Mouse (Mus musculus) layer of hippocampus, adult 18-20 months (tissue): Measurements from ENCODE around the gene Atp2b1. TPM values are rescaled to one million over a fixed set of nuclear protein-coding genes. Genes with fewer than 3 reads are reported as not detected.

ENCODE experiments used
- DNase-seq, 2 experiments: peaks; one replicate each; pipeline ENCODE4 v3.0.0; 2022; ENCODE audit warnings: low spot score in 2 of 2
- long read RNA-seq: library from polyadenylated mRNA; stranded (forward); transcript quantifications from one replicate; pipeline ENCODE4 v2.0.0, GENCODE M21; 2021
- total RNA-seq, 2 experiments: library from RNA; stranded (reverse); gene quantifications; 2 replicates each; pipeline ENCODE4 v1.2.3; 2021

Atp2b1 gene
- 1,000 to 10,000 TPM in 1 of 2 experiments, 100 to 1,000 TPM in 1; 905 to 1,057 TPM for total RNA-seq
- long read RNA-seq, full-length matches to known transcripts: 6 of 384 reads
- long read RNA-seq, partial matches to known transcripts: 81 of 384 reads
- long read RNA-seq, other reads (novel, unspliced or antisense): 297 of 384 reads

DNA sequence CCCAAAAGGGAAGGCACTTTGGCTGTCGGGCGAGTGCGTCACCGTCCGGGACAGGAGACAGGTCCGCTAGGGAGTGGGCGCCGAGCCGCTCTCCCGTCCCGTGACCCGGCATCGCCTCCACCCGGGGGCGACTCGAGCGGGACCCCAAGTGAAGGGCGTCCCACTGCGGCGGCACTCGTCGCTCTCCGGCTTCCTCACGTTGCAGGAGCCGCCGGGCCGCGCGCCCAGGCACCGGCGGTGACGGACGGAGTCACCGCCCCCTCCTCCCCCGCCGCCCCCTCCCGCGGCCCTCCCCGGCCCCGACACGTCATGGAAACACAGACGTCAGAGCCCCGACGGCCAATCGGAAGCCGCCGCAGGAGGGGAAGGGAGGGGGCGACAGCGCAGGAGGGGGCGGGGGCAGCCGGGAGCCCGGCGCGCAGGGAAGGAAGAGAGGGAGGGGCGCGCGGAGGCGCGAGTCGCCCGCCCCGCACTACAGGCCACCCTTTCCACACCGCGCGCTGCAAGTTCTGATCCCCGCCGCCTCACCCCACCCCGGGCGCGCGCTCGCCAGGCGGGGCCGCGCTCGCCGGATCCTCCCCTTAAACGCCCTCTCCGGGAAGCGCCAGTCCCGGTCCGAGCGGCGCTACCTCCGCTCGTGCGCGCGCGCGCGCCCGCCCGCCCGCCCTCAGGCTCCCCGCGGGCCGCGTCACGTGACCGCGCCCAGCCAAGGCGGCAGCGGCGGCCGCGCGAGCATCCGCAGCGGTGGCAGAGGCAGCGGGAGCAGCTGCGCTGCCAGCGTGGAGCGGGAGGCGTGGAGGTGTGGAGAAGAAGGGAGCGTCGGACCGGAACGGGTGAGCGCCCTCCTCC lies at the start of gene Atp2b1:
Gene Atp2b1, plus strand, starts transcription at position 446 of the 849 bp plus-strand sequence.
- peak; percentile 95 for DNase-seq

DNA sequence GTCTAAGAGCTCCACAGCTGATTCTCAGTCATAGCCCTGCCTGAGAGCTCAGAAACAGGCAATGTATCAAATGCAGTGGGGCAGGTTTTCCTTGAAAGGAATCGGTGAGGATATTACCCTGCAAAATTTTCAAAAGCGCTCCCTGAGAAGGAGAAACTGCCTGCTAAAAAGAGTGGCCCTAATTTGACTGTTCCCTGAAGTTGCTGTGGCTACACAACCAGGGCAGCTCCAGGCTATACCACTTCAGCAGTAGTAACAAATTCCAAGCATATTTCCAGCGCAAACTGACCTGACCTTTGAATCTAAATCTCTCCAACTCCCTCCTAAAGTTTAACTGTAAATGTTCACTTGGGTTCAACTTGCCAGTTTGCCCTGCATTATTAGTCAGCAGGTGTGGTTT lies 49.4 kb upstream of the Atp2b1 start:
- DNase-seq: no peak

DNA sequence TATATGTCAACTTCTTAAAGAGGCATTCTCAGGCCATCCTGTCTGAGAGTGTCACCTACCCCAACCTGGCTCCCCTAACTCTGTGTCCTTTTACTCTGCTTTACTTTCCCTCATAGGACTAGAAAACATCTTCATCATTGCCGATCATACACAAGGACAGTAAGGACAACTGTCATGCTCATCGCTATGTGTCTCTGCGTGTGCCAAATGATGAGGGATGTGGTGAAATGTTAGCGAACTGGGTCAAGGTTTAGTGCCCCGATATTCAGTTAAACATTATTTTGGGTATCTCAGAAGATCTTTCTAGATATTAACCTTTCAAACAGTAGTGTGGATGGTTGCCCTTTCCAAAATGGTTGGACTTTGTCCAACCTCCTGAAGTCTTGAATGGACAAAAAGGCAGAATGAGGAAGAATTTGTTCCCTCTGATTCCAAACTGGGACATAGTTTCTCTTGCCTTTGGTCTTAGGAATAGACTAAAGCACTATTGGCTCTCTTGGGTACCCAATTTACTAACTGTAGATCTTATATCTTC lies 47.3 kb upstream of the Atp2b1 start:
- DNase-seq: no peak

DNA sequence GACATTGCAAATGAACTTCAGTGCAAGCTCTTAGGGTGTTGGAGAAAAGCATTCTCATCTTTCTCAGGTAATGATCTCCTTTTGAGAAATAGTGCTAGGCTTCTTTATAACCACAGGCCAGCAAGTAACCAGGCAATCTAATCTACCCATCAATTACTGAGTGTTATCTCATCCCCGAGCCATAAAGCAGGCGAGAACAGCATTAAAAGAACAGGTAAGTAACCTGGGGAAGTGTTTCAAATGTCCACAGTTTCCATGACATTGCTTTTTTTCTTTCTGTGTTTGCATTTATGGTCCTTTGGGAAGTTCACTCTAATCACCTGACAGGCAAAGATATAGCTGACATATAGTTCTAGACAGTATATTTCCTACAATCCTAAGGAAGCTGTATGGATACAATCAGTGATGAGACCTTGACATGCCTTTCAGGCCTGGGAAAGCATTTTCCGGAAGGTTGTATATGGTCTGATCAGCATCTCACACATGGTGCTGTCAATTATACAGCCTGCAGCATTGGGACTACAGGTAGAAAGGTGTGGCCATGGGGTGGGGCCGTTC lies 45.8 kb upstream of the Atp2b1 start:
- DNase-seq: no peak

DNA sequence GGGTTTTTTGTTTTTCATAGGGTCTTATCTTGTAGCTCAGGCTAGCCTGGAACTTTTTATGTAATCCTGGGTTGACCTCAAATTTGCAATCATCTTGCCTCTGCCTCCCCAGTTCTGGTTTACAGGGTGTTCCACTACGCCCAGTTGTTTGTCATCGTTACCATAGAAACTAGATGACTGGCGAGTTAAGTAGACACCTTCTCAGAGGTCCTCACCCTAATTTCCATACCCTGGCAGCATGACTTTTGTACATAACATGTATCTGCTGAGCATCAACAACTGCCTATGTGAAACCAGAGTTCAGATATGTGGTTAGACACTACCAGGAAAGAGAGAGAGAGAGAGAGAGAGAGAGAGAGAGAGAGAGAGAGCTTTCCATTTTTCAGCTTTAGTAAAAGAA lies 36.4 kb upstream of the Atp2b1 start:
- DNase-seq: no peak

DNA sequence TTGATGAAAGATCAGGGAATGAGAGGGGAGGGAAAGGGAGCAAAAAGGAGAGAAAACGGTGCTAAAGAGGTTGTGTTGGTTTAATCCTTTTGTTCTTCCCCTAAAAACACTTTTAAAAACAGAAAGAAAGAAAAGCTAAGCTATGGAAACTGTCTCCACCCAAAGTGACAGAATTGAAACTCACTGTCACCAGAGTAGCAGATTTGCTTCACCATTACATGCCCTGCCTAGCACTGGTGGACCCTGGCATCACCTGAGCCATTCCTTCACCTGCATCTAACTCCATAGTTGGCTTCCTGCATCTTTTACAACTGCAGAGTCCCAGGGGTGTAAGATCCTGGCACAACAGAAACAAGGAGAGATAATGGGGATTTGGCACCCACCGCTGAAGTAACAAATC lies 35.6 kb upstream of the Atp2b1 start:
- DNase-seq: no peak

DNA sequence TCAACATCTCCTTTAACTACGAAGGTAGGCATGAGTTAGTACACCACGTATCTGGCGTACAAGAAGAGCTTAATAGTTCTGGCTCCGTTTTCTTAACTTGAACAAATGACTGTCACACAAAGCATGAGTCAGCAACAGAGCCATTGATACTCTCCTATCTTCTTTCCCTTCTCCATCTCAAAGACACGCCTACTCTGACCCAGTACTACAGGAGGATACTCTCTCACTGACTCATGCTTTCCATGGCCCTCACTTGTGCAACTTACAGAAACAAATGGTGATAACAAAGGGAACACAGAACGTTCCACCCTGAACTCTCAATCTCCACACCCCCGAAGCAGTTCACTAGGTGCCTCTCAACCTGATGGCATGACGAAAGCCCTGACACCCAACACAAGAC lies 34.1 kb upstream of the Atp2b1 start:
- DNase-seq: no peak

DNA sequence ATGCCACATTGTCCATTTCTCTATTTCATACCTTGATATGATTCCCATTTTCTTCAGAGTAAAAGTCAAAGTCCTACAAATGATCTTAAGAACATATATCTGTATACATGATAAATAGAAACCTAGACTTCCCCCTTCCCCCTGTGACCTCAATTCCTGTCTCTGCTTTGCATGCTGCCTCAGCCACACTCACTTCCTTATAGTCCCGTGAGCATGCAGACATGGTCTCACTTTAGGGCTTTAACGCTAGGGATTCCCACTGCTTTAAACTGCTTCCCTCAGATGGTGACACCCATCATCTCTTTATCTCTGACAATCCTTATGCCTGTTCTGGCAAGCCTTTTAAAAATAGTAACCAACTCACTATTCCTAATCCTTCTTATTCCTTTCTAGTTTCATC lies 33.5 kb upstream of the Atp2b1 start:
- no peak for DNase-seq

DNA sequence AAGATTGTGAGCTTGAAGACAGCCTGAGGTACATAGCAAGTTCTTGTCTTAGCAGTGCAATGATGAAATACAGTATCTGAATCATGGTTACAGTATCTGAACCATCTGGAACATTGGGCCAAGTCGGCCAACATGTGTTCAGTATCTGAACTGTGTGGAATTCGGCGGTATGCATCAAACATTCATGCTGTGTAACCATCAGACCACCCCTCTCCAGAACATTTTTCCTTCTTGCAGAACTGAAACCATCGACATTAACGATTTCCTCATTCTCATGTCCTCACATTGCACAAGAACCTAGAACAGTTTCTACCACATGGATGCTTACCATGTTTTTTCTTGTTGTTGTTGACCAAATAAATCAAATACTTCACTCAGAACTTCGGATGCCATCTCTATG lies 32.7 kb upstream of the Atp2b1 start:
- no peak for DNase-seq

DNA sequence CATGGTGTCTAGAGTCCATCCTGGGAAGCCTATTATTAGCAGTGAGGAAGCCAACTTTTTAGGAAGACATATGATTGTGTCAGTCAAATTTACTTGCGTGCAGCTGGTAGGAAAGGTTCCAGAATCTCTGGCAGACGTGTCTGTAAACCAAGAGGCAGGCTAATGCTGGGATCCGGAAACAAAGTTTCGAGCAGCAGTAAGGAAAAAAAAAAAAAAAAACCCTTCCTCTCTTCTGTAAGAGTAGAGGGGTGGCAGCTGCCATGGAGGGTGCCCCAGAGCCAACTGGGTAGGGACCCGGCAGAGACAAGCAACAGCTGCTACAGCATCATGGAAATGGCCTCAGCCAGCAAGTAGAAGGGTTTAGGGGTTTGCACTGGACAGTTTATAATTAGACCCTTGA lies 31.6 kb upstream of the Atp2b1 start:
- no peak for DNase-seq

DNA sequence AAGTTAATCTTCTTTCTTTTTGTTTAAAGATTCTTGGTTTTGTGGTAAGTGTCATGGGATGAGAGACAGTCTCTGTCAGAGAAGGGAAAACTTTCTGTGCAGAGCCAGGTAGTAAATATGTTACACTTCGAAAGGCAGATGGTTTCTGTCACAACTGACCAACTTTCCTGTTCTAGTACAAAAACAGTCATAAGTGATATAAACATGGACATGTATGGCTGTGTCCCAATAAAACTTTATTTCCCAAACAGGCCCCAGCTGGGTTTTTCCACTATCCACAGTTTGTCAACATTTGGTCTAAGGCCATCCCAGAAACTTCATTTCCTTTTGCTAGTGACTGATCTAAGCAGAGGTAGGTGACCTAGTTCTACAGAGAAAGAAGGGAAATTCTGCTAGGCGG lies 29.8 kb upstream of the Atp2b1 start:
- DNase-seq: no peak

DNA sequence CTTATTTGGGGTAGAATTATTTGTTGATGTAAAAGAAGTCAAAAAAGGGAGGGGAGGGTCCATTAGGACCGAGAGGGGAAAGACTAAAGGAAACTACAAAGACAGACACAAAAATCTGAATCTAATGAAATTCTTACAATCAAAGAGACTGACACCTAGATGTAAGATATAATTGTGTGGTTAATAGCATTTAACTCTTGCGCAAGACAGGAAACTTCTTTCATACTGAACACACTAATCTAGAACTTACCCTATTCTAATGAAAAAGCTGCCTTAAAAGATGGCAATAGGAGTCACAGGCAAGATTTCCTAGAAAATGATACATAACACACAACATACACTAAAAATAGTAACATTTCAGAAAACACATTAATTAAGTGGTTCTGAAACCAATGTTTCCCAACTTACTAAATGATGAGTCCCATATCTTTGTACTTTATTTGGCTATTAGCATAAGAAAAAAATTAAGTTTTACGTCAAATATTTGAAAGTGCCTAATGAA lies 27.4 kb upstream of the Atp2b1 start:
- no peak for DNase-seq

DNA sequence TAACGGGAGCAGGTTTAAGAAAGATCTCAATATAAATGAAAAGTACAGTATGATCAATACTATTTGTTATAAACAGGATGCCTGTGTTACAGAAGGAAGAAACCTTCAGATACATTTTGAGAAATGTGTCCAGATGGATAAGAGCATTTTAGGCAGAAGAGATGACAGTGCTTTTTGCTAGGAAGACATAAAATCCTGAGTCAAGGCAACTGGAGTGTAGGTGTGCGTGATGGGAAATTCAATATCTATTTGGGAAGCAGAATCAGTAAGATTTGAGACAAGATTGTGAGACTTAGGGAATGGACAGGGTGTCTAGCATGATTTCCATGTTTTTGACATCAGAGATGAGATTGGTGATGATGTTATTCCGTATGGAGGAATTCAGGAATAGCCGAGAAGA lies 22.8 kb upstream of the Atp2b1 start:
- no peak for DNase-seq

DNA sequence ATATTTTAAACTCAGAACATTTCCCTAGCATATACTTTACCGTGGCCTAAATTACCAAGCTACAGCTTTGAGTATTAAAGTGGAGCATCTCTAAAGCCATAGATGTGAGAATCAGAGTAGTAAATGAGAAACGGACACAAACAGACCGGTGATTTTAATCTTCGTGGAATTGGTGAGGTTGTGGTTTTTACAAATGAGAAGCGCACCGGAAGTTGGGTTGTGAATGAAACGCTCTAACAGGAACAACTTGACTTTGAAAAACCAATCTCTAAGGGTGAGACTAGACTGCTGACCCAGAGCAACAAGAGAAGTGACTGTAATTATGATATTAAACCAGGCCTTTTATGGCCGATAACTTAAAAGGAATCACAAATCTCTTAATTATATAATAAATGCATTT lies 16.7 kb upstream of the Atp2b1 start:
- DNase-seq: no peak

DNA sequence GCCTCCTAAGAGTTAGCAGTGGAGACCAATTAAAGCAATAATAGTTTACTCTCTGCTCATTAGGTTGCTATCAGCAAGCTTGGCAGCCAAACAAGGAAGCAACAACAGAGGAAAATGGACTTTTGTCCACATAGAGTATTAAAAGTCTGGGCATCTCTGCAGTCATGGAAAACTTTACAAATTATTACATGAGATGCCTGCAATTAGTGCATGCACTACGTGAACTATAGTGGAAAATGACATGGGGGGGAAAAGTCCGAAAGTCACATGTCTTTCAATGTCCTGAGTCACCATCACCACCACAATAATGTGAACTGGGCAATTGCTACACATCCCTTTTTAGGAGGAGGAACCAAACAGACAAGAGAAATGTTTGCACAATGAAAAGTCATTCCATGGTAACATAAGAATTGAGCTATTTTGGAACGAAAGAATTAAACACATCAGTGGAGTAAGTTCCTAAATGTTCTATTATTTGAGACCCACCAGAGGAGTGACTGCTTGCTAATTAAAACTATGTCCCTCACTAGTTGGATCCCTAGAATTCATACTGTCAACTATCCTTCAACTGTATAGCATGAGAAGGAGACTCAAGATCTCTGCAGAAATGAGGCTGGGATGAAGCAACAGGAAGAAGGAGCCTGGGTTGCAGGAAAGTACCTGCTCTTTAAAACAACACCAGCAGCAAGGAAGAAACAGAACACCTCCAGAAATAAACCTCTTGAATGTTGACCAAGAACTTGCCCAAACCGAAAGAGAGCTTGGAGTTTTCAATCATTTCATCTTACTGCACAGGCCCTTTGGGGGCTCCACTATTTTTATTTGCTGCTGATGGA lies 16.1 kb upstream of the Atp2b1 start:
- no peak for DNase-seq

DNA sequence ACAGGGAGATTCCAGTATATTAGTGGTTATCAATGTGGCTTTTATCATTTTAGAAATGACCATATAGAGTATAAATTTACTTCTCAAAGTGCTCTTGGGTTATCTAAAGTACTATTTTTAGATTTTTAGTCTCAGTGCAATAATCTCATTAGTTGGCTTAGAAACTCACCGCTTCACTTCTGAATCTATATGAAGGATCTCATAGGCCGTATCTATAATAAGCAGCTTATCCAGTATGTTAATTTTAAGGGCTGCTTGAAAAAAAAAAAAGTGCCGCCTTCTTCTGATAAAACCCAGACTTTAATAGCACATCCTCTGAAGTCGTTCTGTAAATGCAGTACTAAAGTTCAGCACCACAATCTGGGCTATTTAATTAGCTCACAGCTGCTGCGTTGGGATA lies 12.7 kb upstream of the Atp2b1 start:
- no peak for DNase-seq

DNA sequence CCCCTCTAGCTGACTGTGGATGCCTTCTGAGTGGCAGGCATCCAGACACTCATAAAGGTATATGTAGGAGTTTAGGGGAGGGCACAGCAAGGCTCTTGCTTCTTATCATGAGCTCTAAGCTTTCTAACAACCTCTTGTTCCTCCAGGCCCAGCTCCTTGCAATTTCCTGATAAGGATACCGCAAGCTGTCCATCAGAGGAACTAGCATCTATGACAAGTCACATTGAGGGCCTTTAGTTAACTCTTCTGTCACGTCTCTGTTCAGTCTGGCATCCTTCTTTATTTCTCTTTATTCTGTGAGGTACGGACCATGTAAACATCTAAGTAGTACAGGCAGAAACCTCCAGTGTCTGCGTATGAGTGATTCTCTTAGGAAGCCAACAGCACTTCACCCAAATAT lies 8.2 kb upstream of the Atp2b1 start:
- no peak for DNase-seq

DNA sequence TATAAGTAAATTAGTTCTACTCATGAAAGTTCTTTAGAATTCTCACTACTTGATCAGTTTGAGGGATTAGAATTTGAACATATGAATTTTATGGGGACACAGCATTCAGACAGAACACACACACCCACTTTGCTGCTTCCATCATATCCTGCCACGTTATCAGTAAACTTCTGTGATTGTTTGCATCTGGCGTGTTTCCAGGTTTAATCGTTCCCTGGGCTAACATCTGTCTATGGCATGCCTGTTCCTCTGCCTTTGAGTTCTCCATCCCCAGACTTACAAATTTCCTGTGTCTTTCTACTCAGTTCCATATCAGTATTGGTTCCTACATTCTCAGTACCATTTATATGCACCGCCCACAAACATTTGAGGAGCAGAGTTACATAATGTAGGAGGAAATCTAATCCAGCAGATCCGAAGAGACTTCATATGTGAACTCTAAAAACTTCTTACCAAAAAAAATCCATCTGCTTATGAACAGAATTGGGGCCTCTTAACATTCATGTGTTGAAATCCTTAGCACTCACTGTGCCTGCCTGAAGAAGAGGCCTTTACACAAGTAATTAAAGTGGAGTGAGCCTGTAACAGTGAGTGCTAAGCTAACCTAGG lies 7.2 kb upstream of the Atp2b1 start:
- peak in 1 of 2 experiments; percentile 55 for DNase-seq

DNA sequence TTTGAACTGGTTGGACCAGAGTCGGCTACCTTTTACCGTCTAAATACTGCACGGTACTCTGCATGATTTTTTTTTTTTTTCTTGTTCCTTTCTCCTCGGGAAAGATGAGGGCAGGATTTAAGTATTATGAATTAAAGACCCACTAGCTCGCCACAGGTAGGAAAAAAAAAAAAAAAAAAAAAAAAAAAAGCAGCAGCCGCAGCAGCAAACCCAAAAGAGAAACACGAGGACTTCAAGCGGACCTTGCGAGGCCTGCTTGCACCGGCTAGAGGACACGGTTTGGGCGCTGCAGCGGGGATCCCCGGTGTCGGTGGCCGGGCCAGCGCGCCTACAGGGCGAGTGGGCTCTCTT lies 621 bp upstream of the Atp2b1 start:
- no peak for DNase-seq

DNA sequence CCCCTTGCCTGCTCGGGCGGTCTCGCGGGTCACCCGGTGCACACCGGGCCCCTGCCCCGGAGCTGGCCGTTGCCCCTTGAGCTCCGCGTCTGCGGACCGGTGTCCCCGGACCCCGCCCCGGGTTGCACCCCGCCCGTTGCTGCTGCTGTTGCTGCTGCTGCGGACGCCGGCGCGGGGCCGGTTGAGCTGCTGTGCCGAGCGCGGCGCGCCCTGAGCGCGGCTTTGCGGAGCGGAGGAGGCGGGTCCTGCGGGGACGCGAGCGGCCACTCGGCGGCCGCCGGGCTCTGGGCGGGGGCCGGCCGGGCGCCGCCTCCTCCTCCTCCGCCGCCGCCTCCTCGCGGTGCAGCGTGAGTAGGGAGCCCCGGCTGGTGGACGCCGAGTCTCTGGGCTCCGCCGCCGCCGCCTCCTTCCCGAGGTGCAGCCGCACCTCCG lies 620 bp downstream of the Atp2b1 start:
- peak; percentile 70 to 77 for DNase-seq

DNA sequence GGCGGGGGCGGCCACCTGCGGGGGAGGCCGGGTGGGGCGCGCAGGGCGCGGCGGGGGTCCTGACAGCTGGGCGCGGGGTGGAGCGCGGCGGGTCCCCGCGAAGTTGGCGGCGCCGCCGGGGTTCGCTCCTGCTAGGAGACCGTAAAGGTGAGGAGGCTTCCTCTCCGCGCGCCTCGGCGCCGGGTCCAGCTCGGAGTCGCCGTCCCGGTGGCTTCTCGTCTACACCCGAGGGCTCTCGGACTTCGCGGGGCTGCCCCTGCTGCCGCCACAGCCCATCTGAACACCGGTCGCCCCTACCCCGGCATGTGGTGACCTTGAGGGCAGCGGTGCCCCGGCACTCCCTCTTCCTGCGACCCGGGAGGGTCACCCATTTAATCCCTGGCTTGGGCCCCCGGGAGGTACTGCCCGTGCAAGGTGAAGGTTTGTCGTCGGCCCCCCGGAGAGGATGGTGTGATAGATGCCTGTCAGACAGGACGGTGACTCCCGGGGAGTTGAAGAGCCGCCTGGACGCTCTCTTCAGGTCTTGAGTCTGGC lies 1.3 kb downstream of the Atp2b1 start:
- DNase-seq: no peak
